Mouse (Mus musculus) stomach, embryonic 14.5 days (tissue): ENCODE results near the gene Ube2e1. TPM values are rescaled to one million over a fixed set of nuclear protein-coding genes. Genes with fewer than 3 reads are reported as not detected.

Experiments
- ATAC-seq: fragments of 200-750 bp; cut with Nextera tagmentation; 2 replicates; pipeline ENCODE4 v1.8.0; 2017; ENCODE audit warnings: low read depth, moderate TSS enrichment; ENCODE audit not compliant: insufficient number of reproducible peaks, insufficient read depth, low FRiP score
- H3K27ac ChIP-seq: fragments of 300-500 bp; sonication (generic); 2 replicates; pipeline ENCODE4 v1.5.1; 2014; ENCODE audit warnings: mild to moderate bottlenecking, low read length, moderate library complexity, mixed read lengths
- H3K27me3 ChIP-seq: fragments of 300-500 bp; sonication (generic); 2 replicates; pipeline ENCODE4 v1.6.1; 2014; ENCODE audit warnings: low read length, control low read depth, mixed read lengths; ENCODE audit not compliant: control insufficient read depth, insufficient read depth
- H3K36me3 ChIP-seq: fragments of 300-500 bp; sonication (generic); 2 replicates; pipeline ENCODE4 v1.6.1; 2014; ENCODE audit warnings: mild to moderate bottlenecking, control low read depth, low read length, moderate library complexity, mixed read lengths; ENCODE audit not compliant: control insufficient read depth, insufficient read depth
- H3K4me1 ChIP-seq: fragments of 300-500 bp; sonication (generic); 2 replicates; pipeline ENCODE4 v1.6.1; 2014; ENCODE audit warnings: low read length, control low read depth, mixed read lengths; ENCODE audit not compliant: control insufficient read depth, insufficient read depth
- H3K4me2 ChIP-seq: fragments of 300-500 bp; sonication (generic); replicated peaks from 2 replicates; pipeline ENCODE4 v1.6.1; 2014; ENCODE audit warnings: low read depth, low read length, control low read depth
- H3K4me3 ChIP-seq: fragments of 300-500 bp; sonication (generic); 2 replicates; pipeline ENCODE4 v1.5.1; 2014; ENCODE audit warnings: low read depth, low read length, control low read depth
- H3K9ac ChIP-seq: fragments of 300-500 bp; sonication (generic); replicated peaks from 2 replicates; pipeline ENCODE4 v1.6.1; 2014; ENCODE audit warnings: low read depth, mild to moderate bottlenecking, control low read depth, low read length, moderate library complexity, mixed read lengths
- H3K9me3 ChIP-seq: fragments of 300-500 bp; sonication (generic); 2 replicates; pipeline ENCODE4 v1.6.1; 2016; ENCODE audit warnings: low read depth, low read length, control low read depth; ENCODE audit not compliant: control insufficient read depth
- WGBS: fragments of 180-500 bp; shearing (Covaris S2); extraction: QIAGEN DNeasy Blood & Tissue Kit; methylation state at CpG from one replicate; pipeline ENCODE4 v1.1.7; 2014; 5-methylcytosine and 5-hydroxymethylcytosine counted together
- polyA plus RNA-seq: library from polyadenylated mRNA; unstranded; fragments of >200 nt; fragmentation: Nextera tagmentation; extraction: Ambion mirVana; gene quantifications from 2 replicates; pipeline ENCODE4 v1.2.1, GENCODE M21; 2014

The Ube2e1 gene
- polyA plus RNA-seq, 1 experiment from 2014 or later = 54.3 TPM

DNA sequence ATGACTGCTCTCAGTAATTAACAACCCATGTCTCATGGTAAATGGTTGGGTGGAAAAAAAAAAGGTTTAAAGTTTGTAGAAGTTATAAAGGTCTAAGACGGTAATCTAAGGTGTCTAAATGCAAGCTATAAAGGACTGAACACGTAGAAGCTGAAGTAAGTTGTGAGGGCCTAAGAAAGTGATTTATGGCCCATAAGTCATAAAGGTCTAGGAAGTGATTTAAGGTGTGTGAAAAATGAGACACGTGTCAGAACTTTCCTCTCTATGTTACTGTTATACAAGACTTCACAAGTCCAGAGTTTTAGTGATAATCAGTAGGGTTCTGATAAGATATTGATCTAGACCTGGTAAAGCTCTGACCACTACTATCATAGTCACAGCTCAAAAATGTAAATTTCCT lies 32.7 kb upstream of the Ube2e1 start:
- H3K27ac ChIP-seq = no peak overlapping the region
- 32% methylated on average over 3 of the region's 3 CpGs for WGBS
- no peak overlapping the region for H3K4me2 ChIP-seq
- no peaks in the 10 kb centered on the region for H3K36me3 ChIP-seq
- no peak overlapping the region for H3K4me3 ChIP-seq
- no peaks in the 10 kb centered on the region for H3K27me3 ChIP-seq
- H3K4me1 ChIP-seq = peaks cover 2% of the 10 kb centered on the region; the same call in 1 of the 2 replicates
- ATAC-seq = no peak
- no peak overlapping the region for H3K9ac ChIP-seq
- H3K9me3 ChIP-seq = no peaks in the 10 kb centered on the region

DNA sequence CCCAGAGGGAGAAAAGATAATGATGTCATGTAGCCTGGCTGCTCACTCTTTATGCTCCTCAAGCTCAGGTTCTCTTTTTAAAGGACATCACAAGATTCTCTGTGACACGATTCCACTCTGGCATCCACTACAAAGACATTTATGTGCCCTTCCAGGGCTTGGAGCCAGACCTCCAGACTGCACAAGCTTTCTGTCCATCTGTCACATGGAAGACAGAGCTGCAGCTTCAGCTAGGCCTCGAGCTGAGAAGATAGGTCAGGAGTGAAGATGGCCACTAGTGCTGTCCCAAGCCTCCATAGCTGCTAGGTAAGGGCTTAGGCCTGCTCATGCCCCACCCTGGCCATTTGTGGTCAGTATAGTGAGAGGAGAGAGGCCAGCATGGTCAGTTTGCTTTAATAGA lies 24.8 kb upstream of the Ube2e1 start:
- H3K4me1 ChIP-seq = no peaks in the 10 kb centered on the region
- no peak overlapping the region for H3K27ac ChIP-seq
- WGBS = 74% methylated on average over 2 of the region's 2 CpGs
- no peak overlapping the region for H3K9ac ChIP-seq
- H3K36me3 ChIP-seq = no peaks in the 10 kb centered on the region
- no peak overlapping the region for H3K4me2 ChIP-seq
- no peak overlapping the region for H3K4me3 ChIP-seq
- no peaks in the 10 kb centered on the region for H3K27me3 ChIP-seq
- ATAC-seq = no peak
- no peaks in the 10 kb centered on the region for H3K9me3 ChIP-seq

GRCm38 (mm10) chr14:18355514-18356190 lies 24.0 kb upstream of the Ube2e1 start:
- no peak overlapping the region for H3K27ac ChIP-seq
- no peak overlapping the region for H3K4me3 ChIP-seq
- H3K4me2 ChIP-seq = no peak overlapping the region
- H3K9ac ChIP-seq = no peak overlapping the region
- H3K9me3 ChIP-seq = no peaks in the 10 kb centered on the region
- H3K4me1 ChIP-seq = no peaks in the 10 kb centered on the region
- H3K27me3 ChIP-seq = no peaks in the 10 kb centered on the region
- 66% methylated on average over 6 of the region's 6 CpGs for WGBS
- no peak for ATAC-seq
- no peaks in the 10 kb centered on the region for H3K36me3 ChIP-seq

DNA sequence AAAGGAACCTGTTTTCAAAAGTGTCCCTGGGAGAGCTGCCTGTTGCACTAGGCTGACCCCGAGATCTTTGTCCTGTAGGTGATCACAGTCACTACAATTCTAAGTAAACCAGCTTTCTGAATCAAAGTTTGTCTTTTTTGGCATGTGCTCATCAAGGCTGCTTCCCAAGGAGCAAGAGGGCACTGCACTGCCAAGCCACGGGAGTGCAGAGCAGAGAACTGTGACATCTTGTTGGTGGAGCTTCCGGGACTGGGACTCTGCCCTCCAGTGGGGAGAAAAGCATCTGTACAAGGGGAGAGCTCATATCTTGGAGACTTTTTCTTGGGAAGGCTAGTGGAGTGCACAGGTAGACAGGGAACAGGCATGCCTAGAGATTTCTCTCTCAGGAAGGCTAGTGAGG lies 21.9 kb upstream of the Ube2e1 start:
- Histone ChIP-seq H3K36me3 (no peaks in the 10 kb centered on the region), H3K27ac (no peak overlapping the region), H3K27me3 (no peaks in the 10 kb centered on the region), H3K4me3 (no peak overlapping the region), H3K4me2 (no peak overlapping the region), H3K9me3 (no peaks in the 10 kb centered on the region), H3K4me1 (no peaks in the 10 kb centered on the region), H3K9ac (no peak overlapping the region)
- ATAC-seq = no peak
- 53% methylated on average over 3 of the region's 3 CpGs for WGBS

DNA sequence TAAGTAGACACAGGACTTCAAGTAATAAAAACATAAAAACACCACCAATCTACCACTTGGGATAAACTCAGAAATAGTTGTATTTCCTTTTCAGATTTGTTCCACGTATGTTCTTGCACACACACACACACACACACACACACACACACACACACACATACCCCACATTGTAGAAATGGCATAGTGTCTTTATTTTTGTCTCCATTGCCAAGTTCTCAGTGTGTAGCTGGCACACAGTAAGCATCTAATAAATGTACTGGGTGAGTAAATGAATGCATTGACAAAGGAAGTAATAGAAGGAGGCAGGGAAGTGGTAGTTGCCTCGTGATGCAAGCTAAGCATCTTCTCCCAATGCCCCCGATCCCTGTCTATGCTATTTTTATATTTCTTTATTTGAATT lies 21.3 kb upstream of the Ube2e1 start:
- no peaks in the 10 kb centered on the region for H3K9me3 ChIP-seq
- no peak overlapping the region for H3K9ac ChIP-seq
- H3K36me3 ChIP-seq = no peaks in the 10 kb centered on the region
- H3K27me3 ChIP-seq = no peaks in the 10 kb centered on the region
- H3K4me2 ChIP-seq = no peak overlapping the region
- ATAC-seq = no peak
- no peak overlapping the region for H3K27ac ChIP-seq
- 80% methylated on average over 3 of the region's 3 CpGs for WGBS
- H3K4me1 ChIP-seq = no peaks in the 10 kb centered on the region
- no peak overlapping the region for H3K4me3 ChIP-seq

DNA sequence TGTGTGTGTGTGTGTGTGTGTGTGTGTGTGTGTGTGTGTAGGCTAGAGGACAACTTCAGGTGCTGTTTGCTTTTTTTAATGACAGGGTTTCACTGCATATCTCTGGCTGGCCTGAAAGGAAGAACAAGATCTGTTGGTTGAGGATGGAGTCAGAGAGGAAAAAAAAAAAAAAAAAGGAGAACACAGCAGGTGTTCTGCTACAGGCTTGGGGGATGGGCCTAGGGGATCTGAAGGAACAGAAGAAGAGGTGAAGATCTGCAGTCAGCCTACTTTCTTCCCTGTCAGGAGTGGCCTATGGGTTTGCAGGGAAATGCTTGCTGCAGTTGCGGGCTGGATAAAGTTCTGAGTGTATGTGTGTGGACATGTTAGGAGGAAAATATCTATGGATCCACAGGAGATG lies 19.0 kb upstream of the Ube2e1 start:
- Histone ChIP-seq H3K9ac (no peak overlapping the region), H3K4me3 (no peak overlapping the region), H3K9me3 (no peaks in the 10 kb centered on the region), H3K27me3 (no peaks in the 10 kb centered on the region), H3K27ac (no peak overlapping the region), H3K4me2 (no peak overlapping the region), H3K36me3 (no peaks in the 10 kb centered on the region), H3K4me1 (no peaks in the 10 kb centered on the region)
- 88% methylated on average over 1 of the region's 1 CpGs for WGBS
- ATAC-seq = no peak

GRCm38 (mm10) chr14:18349871-18350270 lies 18.2 kb upstream of the Ube2e1 start:
- no peaks in the 10 kb centered on the region for H3K4me1 ChIP-seq
- H3K9ac ChIP-seq = no peak overlapping the region
- WGBS = 56% methylated on average over 5 of the region's 5 CpGs
- no peak overlapping the region for H3K4me2 ChIP-seq
- no peaks in the 10 kb centered on the region for H3K9me3 ChIP-seq
- ATAC-seq = no peak
- H3K36me3 ChIP-seq = no peaks in the 10 kb centered on the region
- H3K27ac ChIP-seq = no peak overlapping the region
- no peaks in the 10 kb centered on the region for H3K27me3 ChIP-seq
- no peak overlapping the region for H3K4me3 ChIP-seq

DNA sequence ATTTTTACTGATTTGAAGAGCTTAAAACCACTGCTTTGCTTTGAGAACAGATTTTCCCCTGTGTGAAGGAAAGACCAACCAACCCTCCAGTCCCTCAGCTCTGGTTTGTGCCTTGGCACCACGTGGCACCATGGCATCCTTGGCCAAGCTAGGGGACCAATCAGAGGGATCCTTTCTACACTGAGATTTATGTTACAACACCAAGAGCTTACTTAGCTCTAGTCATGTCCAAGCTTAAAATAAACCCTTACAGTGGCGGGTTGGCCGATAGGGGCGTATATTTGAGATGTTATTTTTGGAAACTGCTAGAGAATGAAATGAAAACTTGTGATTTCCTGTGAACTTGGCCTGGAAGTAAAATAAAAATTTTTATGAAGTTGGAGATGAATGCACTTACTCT lies 11.9 kb upstream of the Ube2e1 start:
- WGBS = 65% methylated on average over 4 of the region's 4 CpGs
- Histone ChIP-seq H3K9ac (no peak overlapping the region), H3K27me3 (no peaks in the 10 kb centered on the region), H3K9me3 (no peaks in the 10 kb centered on the region), H3K27ac (no peak overlapping the region), H3K4me1 (no peaks in the 10 kb centered on the region), H3K36me3 (no peaks in the 10 kb centered on the region), H3K4me2 (no peak overlapping the region), H3K4me3 (no peak overlapping the region)
- ATAC-seq = no peak

DNA sequence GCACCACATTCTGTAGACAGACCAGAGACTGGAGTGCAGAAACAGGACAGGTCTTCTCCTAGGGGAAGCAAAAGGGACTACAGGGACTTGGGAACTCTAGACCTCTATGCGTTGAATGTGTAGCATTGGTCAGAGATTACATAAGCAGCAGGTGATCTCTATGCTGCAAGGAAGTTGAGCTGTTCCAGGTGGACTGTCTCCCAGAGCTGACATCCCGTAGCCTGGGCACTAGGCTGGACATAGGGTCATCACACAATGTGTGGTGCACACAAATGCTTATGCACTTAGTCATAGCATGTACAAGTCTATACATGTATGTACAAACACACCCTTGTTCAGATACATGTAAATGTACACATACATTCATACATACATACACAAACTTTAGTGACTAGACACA lies 11.1 kb upstream of the Ube2e1 start:
- Histone ChIP-seq H3K9me3 (no peaks in the 10 kb centered on the region), H3K9ac (no peak overlapping the region), H3K27ac (no peak overlapping the region), H3K36me3 (no peaks in the 10 kb centered on the region), H3K4me2 (no peak overlapping the region), H3K4me1 (no peaks in the 10 kb centered on the region), H3K4me3 (no peak overlapping the region), H3K27me3 (no peaks in the 10 kb centered on the region)
- no peak for ATAC-seq
- 67% methylated on average over 2 of the region's 2 CpGs for WGBS
